In genomic region chr10:5591996-5592395, GRCm38 (mm10) we compare ENCODE assay signal across 14 mouse cellular contexts. TPM values are rescaled to one million over a fixed set of nuclear protein-coding genes. Genes with fewer than 3 reads are reported as not detected.
DNase-seq lines count a peak whose midpoint lies in the region; ATAC-seq and TF ChIP-seq lines count a peak whose summit lies in the region.
"Had no signal": no experiment of that assay in that cellular context is flagged by ENCODE, and none has a peak within 500 bp of the region (broad histone marks: within the 10 kb centered on the region; RNA-seq: fewer than 3 reads in every experiment).

No protein-coding gene starts in this region.

- no peak overlapping the region for H3K4me2 ChIP-seq in liver, postnatal 0 days (ENCODE audit: low read depth, low read length)
- H3K4me2 ChIP-seq: liver, embryonic 13.5 days; neural tube, embryonic 15.5 days had no signal

- ATAC-seq in liver, postnatal 0 days = peak; percentile 17; the same call in 1 of the 2 replicates
- ATAC-seq: midbrain, embryonic 16.5 days had no signal

- intact Hi-C loops in heart, postnatal 25 days (cut with DNase I) = loop anchor here (5.0 to 10.0 kb wide), 2 partner anchors 40 to 77 kb away; partner anchors contain the start of gene Syne1

- H3K9me3 ChIP-seq in liver, postnatal 0 days (ENCODE audit: low read length) = no peaks in the 10 kb centered on the region
- H3K9me3 ChIP-seq: liver, embryonic 13.5 days; neural tube, embryonic 15.5 days had no signal

- no peaks in the 10 kb centered on the region for H3K27me3 ChIP-seq in liver, postnatal 0 days (ENCODE audit: insufficient read depth, low read length)
- H3K27me3 ChIP-seq: liver, embryonic 13.5 days; neural tube, embryonic 15.5 days had no signal

- peak overlapping the region; percentile 42 for H3K4me3 ChIP-seq in brown adipose tissue, adult 24 weeks (ENCODE audit: insufficient read depth, low read depth, low read length)
- H3K4me3 ChIP-seq in liver, postnatal 0 days (ENCODE audit: low read depth, low read length) = no peak overlapping the region
- H3K4me3 ChIP-seq: liver, embryonic 13.5 days; neural tube, embryonic 15.5 days had no signal

- H3K9ac ChIP-seq in liver, postnatal 0 days (replicated peaks) = no peak overlapping the region
- H3K9ac ChIP-seq: liver, embryonic 13.5 days; neural tube, embryonic 15.5 days had no signal

- no peaks in the 10 kb centered on the region for H3K36me3 ChIP-seq in liver, postnatal 0 days (replicated peaks; ENCODE audit: insufficient read depth, low read length)
- H3K36me3 ChIP-seq: liver, embryonic 13.5 days; neural tube, embryonic 15.5 days had no signal

- no peak for TF ChIP-seq CTCF in liver, postnatal 0 days (IDR thresholded peaks at IDR 0.05; ENCODE audit: low read depth)

- peak; percentile 38 to 81 for DNase-seq in heart, adult 18-20 months
- peak; percentile 41 for DNase-seq in heart, postnatal 25 days (ENCODE audit: low spot score)
- DNase-seq in liver, postnatal 0 days = no peak
- DNase-seq in thymus, postnatal 4 days = no peak
- no peak for DNase-seq in ovary, postnatal 10 days (ENCODE audit: low spot score)
- no peak for DNase-seq in thymus, adult 18-20 months
- DNase-seq: liver, embryonic 13.5 days; right cerebral cortex, postnatal 4 days had no signal

- WGBS in liver, postnatal 0 days (ENCODE audit: insufficient replicate concordance) = 51% methylated on average over 4 of the region's 4 CpGs

- H3K27ac ChIP-seq in brown adipose tissue, adult 24 weeks (replicated peaks; ENCODE audit: low read depth, low read length) = peak overlapping the region; percentile 100
- peak overlapping the region; percentile 51; the same call in 1 of the 2 replicates for H3K27ac ChIP-seq in liver, postnatal 0 days (ENCODE audit: low read depth)
- H3K27ac ChIP-seq: liver, embryonic 13.5 days; neural tube, embryonic 15.5 days had no signal

- H3K4me1 ChIP-seq in brown adipose tissue, adult 24 weeks (ENCODE audit: control insufficient read depth, insufficient read depth, insufficient read length, low read length) = peaks cover 4% of the 10 kb centered on the region; the same call in 1 of the 2 replicates
- no peaks in the 10 kb centered on the region for H3K4me1 ChIP-seq in liver, postnatal 0 days (ENCODE audit: insufficient read depth)
- H3K4me1 ChIP-seq: neural tube, embryonic 15.5 days had no signal

- 0 out of 2 replicates have a peak, but pooled peaks have one; percentile 14 for TF ChIP-seq EP300 in liver, postnatal 0 days (IDR thresholded peaks at IDR 0.05; ENCODE audit: low read depth)

RNA-seq across cellular contexts. Expression of gene Myct1, which starts 1.6 kb away (rescaled TPM):
- polyA plus RNA-seq in brown adipose tissue, adult 24 weeks (2012; ENCODE audit: insufficient read depth, insufficient read length, missing spikeins) = 6.2 and 9.2 TPM in 2 replicates
- total RNA-seq in heart, adult 18-20 months (2021) = 1 to 10 TPM; 7.5 to 9.0 TPM
- total RNA-seq in heart, postnatal 25 days (2021) = 10 to 100 TPM; 13.3 to 19.5 TPM
- 3.3 and 3.5 TPM in 2 replicates for polyA plus RNA-seq in liver, postnatal 0 days (2015; fragmentation: Nextera tagmentation; extraction: Ambion mirVana)
- total RNA-seq: MEL had no signal

RNA-seq across cellular contexts. Expression of gene Syne1, which starts 40.7 kb away (rescaled TPM):
- 7.6 and 8.1 TPM in 2 replicates for polyA plus RNA-seq in brown adipose tissue, adult 24 weeks (2012; ENCODE audit: insufficient read depth, insufficient read length, missing spikeins)
- 10 to 100 TPM; 61.8 to 62.6 TPM for total RNA-seq in heart, adult 18-20 months (2021)
- 10 to 100 TPM; 63.2 to 70.1 TPM for total RNA-seq in heart, postnatal 25 days (2021)
- polyA plus RNA-seq in liver, postnatal 0 days (2015; fragmentation: Nextera tagmentation; extraction: Ambion mirVana) = 4.4 and 5.2 TPM in 2 replicates

RNA-seq across cellular contexts. Expression of gene Vip, which starts 47.0 kb away (rescaled TPM):
- polyA plus RNA-seq in brown adipose tissue, adult 24 weeks (2012; ENCODE audit: insufficient read depth, insufficient read length, missing spikeins) = not detected in 2 replicates
- total RNA-seq in heart, adult 18-20 months (2021) = not detected
- total RNA-seq in heart, postnatal 25 days (2021) = not detected
- not detected in 2 replicates for polyA plus RNA-seq in liver, postnatal 0 days (2015; fragmentation: Nextera tagmentation; extraction: Ambion mirVana)
- total RNA-seq: common myeloid progenitor, adult 5-6 weeks; hematopoietic stem cell, adult 5-6 weeks; MEL had no signal

Comparison
In these comparisons a context has a peak if more than half of its experiments do, and no peak if none do; other contexts are left out.
1. DNase-seq: peak in heart, adult 18-20 months (2 of 2) and heart, postnatal 25 days (single experiment); none in liver, postnatal 0 days (single experiment), thymus, postnatal 4 days (single experiment), ovary, postnatal 10 days (single experiment) and thymus, adult 18-20 months (0 of 2).